ENCODE assay signal across 12 mouse cellular contexts in genomic region chr2:138047361-138047760, GRCm38 (mm10).
"Had no signal": no experiment of that assay in that cellular context is flagged by ENCODE, and none has a peak within 500 bp of the region (broad histone marks: within the 10 kb centered on the region; RNA-seq: fewer than 3 reads in every experiment).

No protein-coding gene starts in this region.

- H3K9me3 ChIP-seq: limb, embryonic 12.5 days; liver, embryonic 13.5 days; lung, embryonic 15.5 days; midbrain, embryonic 12.5 days had no signal

- H3K4me3 ChIP-seq: limb, embryonic 12.5 days; liver, embryonic 13.5 days; lung, embryonic 15.5 days; megakaryocyte, embryonic 14.5 days; midbrain, embryonic 12.5 days had no signal

- H3K4me1 ChIP-seq: limb, embryonic 12.5 days; liver, embryonic 13.5 days; megakaryocyte, embryonic 14.5 days had no signal

- ATAC-seq: liver, postnatal 0 days had no signal

- H3K9ac ChIP-seq: limb, embryonic 12.5 days; liver, embryonic 13.5 days; liver, postnatal 0 days; lung, embryonic 15.5 days; midbrain, embryonic 12.5 days had no signal

- H3K27me3 ChIP-seq: liver, embryonic 13.5 days; lung, embryonic 15.5 days; megakaryocyte, embryonic 14.5 days; midbrain, embryonic 12.5 days had no signal

- H3K4me2 ChIP-seq: limb, embryonic 12.5 days; liver, embryonic 13.5 days; lung, embryonic 15.5 days; midbrain, embryonic 12.5 days had no signal

- DNase-seq: liver; liver, embryonic 13.5 days; liver, postnatal 0 days; lung, postnatal 14 days; spleen, adult 18-20 months; thymus, adult 18-20 months; thymus, postnatal 25 days had no signal

- H3K36me3 ChIP-seq: limb, embryonic 12.5 days; liver, embryonic 13.5 days; lung, embryonic 15.5 days; midbrain, embryonic 12.5 days had no signal

- H3K27ac ChIP-seq: limb, embryonic 12.5 days; liver, embryonic 13.5 days; lung, embryonic 15.5 days; macrophage; midbrain, embryonic 12.5 days had no signal
